ENCODE assay signal across 13 mouse cellular contexts in genomic region chr9:62508740-62509524, GRCm38 (mm10). TPM values are rescaled to one million over a fixed set of nuclear protein-coding genes. Genes with fewer than 3 reads are reported as not detected.
DNase-seq lines count a peak whose midpoint lies in the region; ATAC-seq and TF ChIP-seq lines count a peak whose summit lies in the region.
"Had no signal": no experiment of that assay in that cellular context is flagged by ENCODE, and none has a peak within 500 bp of the region (broad histone marks: within the 10 kb centered on the region; RNA-seq: fewer than 3 reads in every experiment).

No protein-coding gene starts in this region.

- H3K4me1 ChIP-seq in CH12.LX (ENCODE audit: control insufficient read depth in 1 of 2, insufficient read depth in 2 of 2), result peaks cover 16 to 63% of the 10 kb centered on the region in 2 experiments
- H3K4me1 ChIP-seq in forebrain, embryonic 16.5 days (replicated peaks; ENCODE audit: control insufficient read depth, insufficient read depth, low read length), result peaks cover 47% of the 10 kb centered on the region
- H3K4me1 ChIP-seq in midbrain, embryonic 14.5 days (ENCODE audit: control insufficient read depth, insufficient read depth, low read length), result peaks cover 41% of the 10 kb centered on the region

- no peak overlapping the region for H3K4me3 ChIP-seq in CH12.LX (replicated peaks in 1 of 3; ENCODE audit: low read depth in 2 of 3, low read length in 2 of 3, poor library complexity in 1 of 3)
- no peak overlapping the region for H3K4me3 ChIP-seq in forebrain, embryonic 16.5 days (replicated peaks; ENCODE audit: low read length)
- H3K4me3 ChIP-seq in midbrain, embryonic 14.5 days (replicated peaks; ENCODE audit: low read depth, low read length), result no peak overlapping the region

- H3K9ac ChIP-seq in CH12.LX (ENCODE audit: insufficient read depth, low read depth), result no peak overlapping the region
- peak overlapping the region; percentile 26; the same call in 1 of the 2 replicates for H3K9ac ChIP-seq in forebrain, embryonic 16.5 days (replicated peaks; ENCODE audit: low read depth, low read length)
- H3K9ac ChIP-seq in midbrain, embryonic 14.5 days (replicated peaks; ENCODE audit: low read length), result peak overlapping the region; percentile 34; the same call in 1 of the 2 replicates
- H3K9ac ChIP-seq: lung, embryonic 14.5 days had no signal

- no peak for ATAC-seq in forebrain, embryonic 16.5 days
- peak; percentile 64; the same call in 1 of the 2 replicates for ATAC-seq in midbrain, embryonic 14.5 days (ENCODE audit: low FRiP score, low TSS enrichment)
- ATAC-seq in granulocyte monocyte progenitor cell, adult 5-6 weeks (replicated peaks; ENCODE audit: poor library complexity, severe bottlenecking), result no peak

- no peak overlapping the region for H3K4me2 ChIP-seq in CH12.LX (ENCODE audit: insufficient read depth, low read depth, poor library complexity, severe bottlenecking)
- no peak overlapping the region for H3K4me2 ChIP-seq in forebrain, embryonic 16.5 days (ENCODE audit: low read length)
- no peak overlapping the region for H3K4me2 ChIP-seq in midbrain, embryonic 14.5 days (ENCODE audit: low read length)
- H3K4me2 ChIP-seq: lung, embryonic 14.5 days had no signal

- no peak for TF ChIP-seq POLR2A in CH12.LX (IDR thresholded peaks at IDR 0.05; ENCODE audit: low read depth, low read length)
- no peak for TF ChIP-seq POLR2A in brain, embryonic 14.5 days (IDR thresholded peaks at IDR 0.05; ENCODE audit: borderline replicate concordance, extremely low read depth, insufficient read depth, insufficient read length, poor library complexity, severe bottlenecking)

- no peak for TF ChIP-seq RAD21 in CH12.LX (IDR thresholded peaks at IDR 0.05; ENCODE audit: low read depth, low read length)

- peak; percentile 61 for DNase-seq in CH12.LX (ENCODE audit: extremely low read depth)
- peak; percentile 73 for DNase-seq in brain, embryonic 14.5 days (ENCODE audit: low read depth)
- DNase-seq in midbrain, embryonic 14.5 days, result peak; percentile 47
- DNase-seq in gastrocnemius, postnatal 4 days (ENCODE audit: low spot score in 2 of 2), result no peak
- no peak for DNase-seq in lung, adult 18-20 months
- DNase-seq: adrenal gland, adult 8-10 months; cerebellum, postnatal 36 days; kidney, adult 9 months; lung, embryonic 14.5 days; thymus, adult 2 months had no signal

- dilution Hi-C loops in CH12.LX (cut with MboI; ENCODE audit: extremely low pct_ligation_motif_present, extremely low pct_unique_long_range_greater_than_20kb, low sequenced_read_pairs), result no loop called here

- TF ChIP-seq CTCF in CH12.LX (conservative IDR thresholded peaks at IDR 0.05 in 1 of 2, IDR thresholded peaks at IDR 0.05 in 1 of 2; ENCODE audit: low read depth in 2 of 2, low read length in 2 of 2), result no peak
- no peak for TF ChIP-seq CTCF in brain, embryonic 14.5 days (IDR thresholded peaks at IDR 0.05; ENCODE audit: borderline replicate concordance, extremely low read depth, insufficient read depth, insufficient read length)

- in situ Hi-C loops in CH12.LX (cut with MboI; ENCODE audit: low pct_ligation_motif_present, low pct_unique_long_range_greater_than_20kb, low sequenced_read_pairs), result no loop called here

- no peaks in the 10 kb centered on the region for H3K9me3 ChIP-seq in CH12.LX (replicated peaks; ENCODE audit: low read length)
- H3K9me3 ChIP-seq in forebrain, embryonic 16.5 days (ENCODE audit: control insufficient read depth, low read length), result no peaks in the 10 kb centered on the region
- no peaks in the 10 kb centered on the region for H3K9me3 ChIP-seq in midbrain, embryonic 14.5 days (ENCODE audit: control insufficient read depth, low read length)
- H3K9me3 ChIP-seq: G1E had no signal

- 52% methylated on average over 10 of the region's 10 CpGs for WGBS in forebrain, embryonic 16.5 days
- WGBS in midbrain, embryonic 14.5 days, result 55% methylated on average over 10 of the region's 10 CpGs

- no peaks in the 10 kb centered on the region for H3K79me2 ChIP-seq in CH12.LX (replicated peaks; ENCODE audit: control insufficient read depth, extremely low read depth, insufficient read depth, poor library complexity, severe bottlenecking)

- no peak overlapping the region for H3K27ac ChIP-seq in CH12.LX (ENCODE audit: insufficient read depth, low read depth)
- peak overlapping the region; percentile 58 for H3K27ac ChIP-seq in forebrain, embryonic 16.5 days (ENCODE audit: low read length)
- peak overlapping the region; percentile 76 for H3K27ac ChIP-seq in midbrain, embryonic 14.5 days (replicated peaks; ENCODE audit: low read depth, low read length)

- H3K27me3 ChIP-seq in CH12.LX (replicated peaks), result no peaks in the 10 kb centered on the region
- no peaks in the 10 kb centered on the region for H3K27me3 ChIP-seq in forebrain, embryonic 16.5 days (replicated peaks; ENCODE audit: control insufficient read depth, insufficient read depth, low read length)
- H3K27me3 ChIP-seq in midbrain, embryonic 14.5 days (ENCODE audit: control insufficient read depth, insufficient read depth, low read length), result no peaks in the 10 kb centered on the region

- no peak for TF ChIP-seq EP300 in CH12.LX (IDR thresholded peaks at IDR 0.05; ENCODE audit: low read length)

- H3K36me3 ChIP-seq in CH12.LX (replicated peaks in 1 of 2; ENCODE audit: control insufficient read depth in 1 of 2, insufficient read depth in 1 of 2, low read length in 1 of 2), result no peaks in the 10 kb centered on the region
- H3K36me3 ChIP-seq in forebrain, embryonic 16.5 days (ENCODE audit: control insufficient read depth, insufficient read depth), result no peaks in the 10 kb centered on the region
- no peaks in the 10 kb centered on the region for H3K36me3 ChIP-seq in midbrain, embryonic 14.5 days (ENCODE audit: control insufficient read depth, insufficient read depth, low read length)
- H3K36me3 ChIP-seq: G1E had no signal

TF ChIP-seq in CH12.LX, 34 proteins besides CTCF, POLR2A, EP300 and RAD21:
- TF ChIP-seq JUN (IDR thresholded peaks at IDR 0.05; ENCODE audit: insufficient read depth, low read depth, low read length), result no peak
- peak; percentile 61 for TF ChIP-seq ZNF384 (IDR thresholded peaks at IDR 0.05; ENCODE audit: low read depth, low read length)
- peak; percentile 50; the same call in 1 of the 2 replicates for TF ChIP-seq ETS1 (conservative IDR thresholded peaks at IDR 0.05; ENCODE audit: low read depth, low read length)
- peak; percentile 50 for TF ChIP-seq MAX (IDR thresholded peaks at IDR 0.05; ENCODE audit: low read length)
- TF ChIP-seq BHLHE40 (IDR thresholded peaks at IDR 0.05; ENCODE audit: low read depth, low read length), result peak; percentile 44; the same call in 1 of the 2 replicates

RNA-seq across cellular contexts. Expression of gene Coro2b, which starts 27.9 kb away (rescaled TPM):
- 0.76 and 0.85 TPM in 2 replicates for total RNA-seq in CH12.LX (2012; rRNA removed)
- 0.42 and 0.77 TPM in 2 replicates for total RNA-seq in CH12.LX (2014; rRNA removed)
- polyA plus RNA-seq in CH12.LX (2012; ENCODE audit: insufficient read length, low read depth), result 3.1 and 3.2 TPM in 2 replicates
- polyA plus RNA-seq in brain, embryonic 14.5 days (2012; rRNA removed), result 67.4 and 92.7 TPM in 2 replicates
- 41.7 and 44.9 TPM in 2 replicates for polyA plus RNA-seq in forebrain, embryonic 16.5 days (2015; fragmentation: Nextera tagmentation; extraction: Ambion mirVana)
- polyA plus RNA-seq in midbrain, embryonic 14.5 days (2014; fragmentation: Nextera tagmentation; extraction: Ambion mirVana), result 33.2 and 34.5 TPM in 2 replicates
- 10 to 100 TPM; 19.2 to 19.7 TPM for total RNA-seq in gastrocnemius, postnatal 4 days (2021)
- total RNA-seq in granulocyte monocyte progenitor cell, adult 5-6 weeks (2014; fragmentation: Nextera tagmentation), result 2.0 TPM in 1 of 2 replicates, not detected in the other
- not detected in 2 replicates for total RNA-seq in granulocyte monocyte progenitor cell, adult 5-6 weeks (2017)
- polyA plus RNA-seq: G1E had no signal

Comparison
In these comparisons a context has a peak if more than half of its experiments do, and no peak if none do; other contexts are left out.
1. DNase-seq: peak in CH12.LX (single experiment), brain, embryonic 14.5 days (single experiment) and midbrain, embryonic 14.5 days (single experiment); none in gastrocnemius, postnatal 4 days (0 of 2) and lung, adult 18-20 months (0 of 2).